Mouse (Mus musculus) mammary gland, adult 2 months (tissue): Measurements from ENCODE around the gene Rsc1a1. TPM values are rescaled to one million over a fixed set of nuclear protein-coding genes. Genes with fewer than 3 reads are reported as not detected.

Source experiments
- polyA plus RNA-seq: library from polyadenylated mRNA; depleted of rRNA; stranded (reverse); fragments of >200 nt; gene quantifications from 2 replicates; pipeline ENCODE4 v1.2.3, GENCODE M21; 2012; ENCODE audit warnings: low replicate concordance; rRNA removed

Gene Rsc1a1
- 3.5 and 23.2 TPM in 2 replicates for polyA plus RNA-seq

DNA sequence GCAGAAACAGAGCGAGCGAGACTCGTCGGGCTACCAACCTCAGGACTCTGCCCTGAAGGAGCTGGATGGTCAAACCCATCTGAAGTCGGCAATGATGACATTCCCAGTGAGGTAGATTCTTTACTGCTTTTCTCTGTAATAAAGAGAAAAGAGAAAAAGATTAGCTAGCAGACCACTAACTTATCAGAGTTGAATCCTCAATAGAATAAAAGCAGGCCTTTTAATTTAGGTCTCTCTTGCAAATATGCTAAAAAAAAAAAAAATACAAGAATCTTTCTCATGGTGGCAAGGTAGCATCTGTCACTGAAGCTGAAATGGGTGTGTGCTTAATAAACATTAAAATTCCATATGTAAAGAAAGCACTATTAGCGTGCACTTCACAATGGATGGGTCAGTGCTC lies at the start of gene Rsc1a1:
Gene Rsc1a1 (minus strand): TSS at position 101 of the 400 bp plus-strand sequence.

GRCm38 (mm10) chr4:141722731-141723672 lies 37.6 kb upstream of the Rsc1a1 start, which contains the start of gene Ddi2:
Ddi2 (minus strand) TSS chr4:141723419.

DNA sequence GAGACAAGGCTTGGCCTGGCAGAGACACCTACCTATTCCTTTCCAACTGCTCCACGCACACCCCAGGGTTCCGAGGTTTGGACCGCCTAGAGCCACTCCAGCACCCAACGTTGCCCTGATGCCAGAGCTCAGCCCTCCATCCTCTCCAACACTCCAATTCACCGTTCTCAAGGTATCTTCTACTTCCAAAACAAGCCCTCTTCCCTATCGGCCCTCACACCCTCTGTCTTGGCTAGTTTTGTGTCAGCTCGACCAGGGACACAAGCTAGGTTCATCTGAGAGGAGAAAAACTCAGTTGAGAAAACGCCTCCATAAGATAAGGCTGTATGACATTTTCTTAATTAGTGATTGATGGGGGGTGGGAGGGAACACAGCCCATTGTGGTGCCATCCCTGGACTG lies 20.6 kb downstream of the Rsc1a1 start, which contains the start of gene Plekhm2:
Gene Plekhm2 (minus strand): TSS at position 101 of the 400 bp plus-strand sequence.

Other genes starting within 250 kb of the Rsc1a1 start
- 0.27 and 0.92 TPM in 2 replicates for gene Srarp, start 249.5 kb downstream of the Rsc1a1 start, polyA plus RNA-seq
- 31.6 and 41.9 TPM in 2 replicates for gene Zbtb17, start 240.9 kb downstream of the Rsc1a1 start, polyA plus RNA-seq
- gene Spen, start 147.0 kb downstream of the Rsc1a1 start, polyA plus RNA-seq = 9.3 and 46.9 TPM in 2 replicates
- 13.5 and 16.6 TPM in 2 replicates for gene Fblim1, start 79.5 kb downstream of the Rsc1a1 start, polyA plus RNA-seq
- 1.2 TPM in 2 replicates for gene Tmem82, start 67.0 kb downstream of the Rsc1a1 start, polyA plus RNA-seq
- 2.3 and 8.3 TPM in 2 replicates for gene Slc25a34, start 61.8 kb downstream of the Rsc1a1 start, polyA plus RNA-seq
- 46.2 and 48.6 TPM in 2 replicates for gene Plekhm2, start 20.7 kb downstream of the Rsc1a1 start, polyA plus RNA-seq
- 15.1 and 20.9 TPM in 2 replicates for gene Ddi2, start 37.8 kb upstream of the Rsc1a1 start, polyA plus RNA-seq
- 2.4 TPM in 1 of 2 replicates, not detected in the other for gene Agmat, start 61.1 kb upstream of the Rsc1a1 start, polyA plus RNA-seq
- 8.3 and 12.2 TPM in 2 replicates for gene Dnajc16, start 105.3 kb upstream of the Rsc1a1 start, polyA plus RNA-seq
- 21.4 and 21.9 TPM in 2 replicates for gene Casp9, start 108.0 kb upstream of the Rsc1a1 start, polyA plus RNA-seq
- 0.62 and 1.8 TPM in 2 replicates for gene Cela2a, start 140.6 kb upstream of the Rsc1a1 start, polyA plus RNA-seq
- gene Ctrc, start 160.8 kb upstream of the Rsc1a1 start, polyA plus RNA-seq = not detected in 2 replicates
- 83.3 and 134 TPM in 2 replicates for gene Efhd2, start 189.3 kb upstream of the Rsc1a1 start, polyA plus RNA-seq